Mouse (Mus musculus) liver, embryonic 13.5 days (tissue): ENCODE data around the gene Tbata. TPM values are rescaled to one million over a fixed set of nuclear protein-coding genes. Genes with fewer than 3 reads are reported as not detected.

Experiments used
- ATAC-seq: fragments of 200-750 bp; cut with Nextera tagmentation; 2 replicates; pipeline ENCODE4 v1.8.0; 2017; ENCODE audit warnings: low read depth, mild to moderate bottlenecking, moderate number of reproducible peaks, moderate library complexity
- DNase-seq: peaks from one replicate; pipeline ENCODE4 v3.0.0; 2022
- H3K27ac ChIP-seq: fragments of 300-500 bp; sonication (generic); 2 replicates; pipeline ENCODE4 v1.5.1; 2015; ENCODE audit warnings: moderate library complexity, mild to moderate bottlenecking, inconsistent platforms
- H3K27me3 ChIP-seq: fragments of 300-500 bp; sonication (generic); 2 replicates; pipeline ENCODE4 v1.6.1; 2015; ENCODE audit warnings: mild to moderate bottlenecking, inconsistent platforms
- H3K36me3 ChIP-seq: fragments of 300-500 bp; sonication (generic); 2 replicates; pipeline ENCODE4 v1.6.1; 2015; ENCODE audit warnings: mild to moderate bottlenecking, inconsistent platforms
- H3K4me1 ChIP-seq: fragments of 300-500 bp; sonication (generic); replicated peaks from 2 replicates; pipeline ENCODE4 v1.6.1; 2015; ENCODE audit warnings: inconsistent platforms
- H3K4me2 ChIP-seq: fragments of 300-500 bp; sonication (generic); 2 replicates; pipeline ENCODE4 v1.6.1; 2015; ENCODE audit warnings: inconsistent platforms, mild to moderate bottlenecking, moderate library complexity
- H3K4me3 ChIP-seq: fragments of 300-500 bp; sonication (generic); replicated peaks from 2 replicates; pipeline ENCODE4 v1.5.1; 2015; ENCODE audit warnings: mild to moderate bottlenecking, inconsistent platforms
- H3K9ac ChIP-seq: fragments of 300-500 bp; sonication (generic); 2 replicates; pipeline ENCODE4 v1.6.1; 2015; ENCODE audit warnings: mild to moderate bottlenecking, inconsistent platforms
- H3K9me3 ChIP-seq: fragments of 300-500 bp; sonication (generic); replicated peaks from 2 replicates; pipeline ENCODE4 v1.6.1; 2016; ENCODE audit warnings: inconsistent platforms
- WGBS: fragments of 180-500 bp; shearing (Covaris S2); methylation state at CpG from one replicate; pipeline ENCODE4 v1.1.7; 2015; ENCODE audit not compliant: insufficient replicate concordance; 5-methylcytosine and 5-hydroxymethylcytosine counted together
- polyA plus RNA-seq: library from polyadenylated mRNA; unstranded; fragments of >200 nt; fragmentation: Nextera tagmentation; extraction: Ambion mirVana; gene quantifications from 2 replicates; pipeline ENCODE4 v1.2.1, GENCODE M21; 2015

The Tbata gene
- polyA plus RNA-seq, 1 experiment from 2014 or later: not detected

DNA sequence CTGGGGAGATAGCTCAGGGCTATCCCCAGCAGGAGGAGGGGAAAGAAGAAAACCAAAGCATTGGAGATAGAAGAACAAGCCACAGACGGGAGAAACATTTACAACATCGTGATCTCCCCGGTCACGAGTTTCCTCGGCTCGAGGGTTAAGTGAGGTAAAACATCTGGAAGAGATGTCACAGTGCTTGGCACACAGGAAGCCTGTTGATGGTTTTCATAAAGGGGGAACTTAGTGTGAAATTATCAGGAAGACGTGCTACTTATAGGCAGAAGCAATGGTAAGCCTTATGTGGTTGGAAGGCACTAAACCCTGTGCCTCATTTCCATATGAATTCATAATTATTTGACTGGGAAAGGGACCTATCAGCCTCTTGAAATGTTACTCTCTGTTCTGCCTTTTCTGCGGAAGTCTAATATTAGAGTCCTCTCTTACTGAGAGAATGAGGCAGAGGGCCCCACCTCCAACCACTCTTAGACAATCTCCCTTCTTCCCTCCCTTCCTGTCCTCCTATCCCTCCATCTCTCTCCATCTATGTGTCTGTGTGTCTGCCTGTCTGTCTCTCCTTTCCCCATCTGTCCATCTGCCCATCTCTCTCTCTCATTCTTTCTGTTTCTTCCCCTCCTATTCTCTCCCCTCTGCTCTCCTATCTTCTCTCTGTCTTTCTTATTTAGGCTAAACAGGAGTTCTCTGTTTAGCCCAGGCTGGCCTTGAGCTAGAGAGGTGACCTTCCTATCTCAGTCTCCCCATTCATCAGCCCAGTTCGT is 4.2 kb upstream of the Tbata start:
- ATAC-seq: no peak
- H3K9me3 ChIP-seq: no peaks in the 10 kb centered on the region
- no peaks in the 10 kb centered on the region for H3K4me1 ChIP-seq
- peaks cover 20% of the 10 kb centered on the region for H3K27me3 ChIP-seq
- H3K4me3 ChIP-seq: no peak overlapping the region
- H3K4me2 ChIP-seq: no peak overlapping the region
- H3K27ac ChIP-seq: no peak overlapping the region
- no peaks in the 10 kb centered on the region for H3K36me3 ChIP-seq
- 49% methylated on average over 9 of the region's 9 CpGs for WGBS
- H3K9ac ChIP-seq: no peak overlapping the region
- DNase-seq: no peak

DNA sequence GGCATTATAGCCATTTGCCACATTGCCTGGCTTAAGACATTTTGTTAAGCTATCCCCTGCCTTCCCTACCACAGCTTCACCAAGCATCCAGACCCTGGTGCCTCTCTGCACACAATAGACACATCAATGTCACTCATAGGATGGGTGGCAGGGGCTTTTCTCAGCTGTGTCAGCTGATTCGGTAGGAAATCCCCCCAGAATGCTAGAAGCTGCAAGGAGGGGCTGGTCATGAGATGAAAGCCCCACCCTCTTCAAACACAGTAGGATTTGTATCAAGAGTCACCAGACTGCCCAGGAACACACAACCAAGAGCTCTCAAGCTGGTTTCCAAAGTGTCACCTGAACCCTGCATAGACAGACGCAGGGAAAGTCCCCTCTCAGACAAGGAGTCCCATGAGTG is 3.4 kb upstream of the Tbata start:
- H3K4me1 ChIP-seq: no peaks in the 10 kb centered on the region
- no peak for ATAC-seq
- H3K9me3 ChIP-seq: no peaks in the 10 kb centered on the region
- no peak overlapping the region for H3K4me2 ChIP-seq
- H3K9ac ChIP-seq: no peak overlapping the region
- WGBS: 41% methylated on average over 2 of the region's 2 CpGs
- H3K4me3 ChIP-seq: no peak overlapping the region
- no peak overlapping the region for H3K27ac ChIP-seq
- no peak for DNase-seq
- no peaks in the 10 kb centered on the region for H3K36me3 ChIP-seq
- peaks cover 20% of the 10 kb centered on the region for H3K27me3 ChIP-seq

DNA sequence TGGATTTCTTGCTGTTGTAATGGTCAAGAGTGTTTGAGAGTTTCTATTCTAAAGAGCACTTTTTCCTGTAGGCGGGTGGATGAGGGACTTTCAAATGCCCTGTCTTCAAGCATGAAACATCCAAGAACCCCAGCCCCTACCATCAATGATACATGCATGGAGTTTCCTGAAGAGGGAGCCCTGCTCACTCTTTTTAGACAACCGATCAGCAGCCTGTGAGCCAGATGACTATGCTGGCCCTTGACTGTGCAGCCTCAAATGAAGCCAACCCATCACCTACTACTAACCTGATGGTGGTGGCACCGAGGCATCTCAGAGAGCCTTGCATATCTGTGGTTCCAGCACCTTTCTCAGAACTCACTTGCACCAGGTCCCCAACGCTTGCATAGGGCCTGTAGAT is 742 bp downstream of the Tbata start:
- H3K36me3 ChIP-seq: no peaks in the 10 kb centered on the region
- WGBS: 47% methylated on average over 4 of the region's 4 CpGs
- no peak for ATAC-seq

DNA sequence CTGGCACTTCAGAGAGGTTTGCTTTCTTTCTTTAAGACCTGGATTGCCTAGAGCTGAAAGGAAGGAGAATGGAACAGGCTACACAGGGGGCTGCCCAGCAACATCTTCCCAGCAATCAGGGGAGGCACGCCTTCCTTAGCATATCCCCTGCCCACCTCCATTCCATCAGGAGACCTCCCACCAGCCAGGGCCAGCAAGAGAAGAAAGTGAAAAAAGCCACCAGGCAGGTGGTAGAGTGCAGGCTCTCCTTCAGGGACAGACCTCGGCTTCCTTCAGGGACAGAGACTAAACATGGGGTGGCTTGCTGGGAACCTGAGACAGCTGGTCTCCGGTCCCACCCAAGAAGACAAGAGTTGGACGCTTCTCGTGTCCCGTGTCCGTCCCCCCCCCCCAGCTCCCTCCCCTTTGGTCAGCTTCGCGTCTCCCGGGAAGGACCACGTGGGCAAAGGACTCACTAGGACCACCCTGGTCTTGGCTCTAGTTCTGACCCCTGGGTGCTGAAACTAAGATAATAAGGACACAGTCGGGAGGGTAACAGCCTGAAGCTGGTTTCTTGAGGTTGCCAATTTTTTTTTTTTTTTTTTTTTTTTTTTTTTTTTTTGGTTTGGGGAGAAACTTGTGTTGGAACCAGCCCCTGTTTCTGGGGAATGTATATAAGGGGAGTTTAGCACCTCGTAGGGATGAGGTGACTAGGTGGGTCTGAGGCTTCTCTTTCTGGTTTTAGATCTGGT is 3.1 kb downstream of the Tbata start:
- H3K9me3 ChIP-seq: no peaks in the 10 kb centered on the region
- H3K27me3 ChIP-seq: peaks cover 33% of the 10 kb centered on the region
- H3K9ac ChIP-seq: no peak overlapping the region
- no peak overlapping the region for H3K27ac ChIP-seq
- H3K4me3 ChIP-seq: no peak overlapping the region
- DNase-seq: no peak
- H3K36me3 ChIP-seq: no peaks in the 10 kb centered on the region
- no peak for ATAC-seq
- 37% methylated on average over 13 of the region's 13 CpGs for WGBS
- peaks cover 4% of the 10 kb centered on the region; the same call in 1 of the 2 replicates for H3K4me1 ChIP-seq
- no peak overlapping the region for H3K4me2 ChIP-seq

More for the DNA sequence above, 742 bp downstream of the Tbata start:
- Histone ChIP-seq H3K4me1 (peaks cover 4% of the 10 kb centered on the region; the same call in 1 of the 2 replicates), H3K27ac (no peak overlapping the region), H3K27me3 (peaks cover 46% of the 10 kb centered on the region), H3K4me2 (no peak overlapping the region), H3K4me3 (no peak overlapping the region), H3K9me3 (no peaks in the 10 kb centered on the region), H3K9ac (no peak overlapping the region)
- no peak for DNase-seq

DNA sequence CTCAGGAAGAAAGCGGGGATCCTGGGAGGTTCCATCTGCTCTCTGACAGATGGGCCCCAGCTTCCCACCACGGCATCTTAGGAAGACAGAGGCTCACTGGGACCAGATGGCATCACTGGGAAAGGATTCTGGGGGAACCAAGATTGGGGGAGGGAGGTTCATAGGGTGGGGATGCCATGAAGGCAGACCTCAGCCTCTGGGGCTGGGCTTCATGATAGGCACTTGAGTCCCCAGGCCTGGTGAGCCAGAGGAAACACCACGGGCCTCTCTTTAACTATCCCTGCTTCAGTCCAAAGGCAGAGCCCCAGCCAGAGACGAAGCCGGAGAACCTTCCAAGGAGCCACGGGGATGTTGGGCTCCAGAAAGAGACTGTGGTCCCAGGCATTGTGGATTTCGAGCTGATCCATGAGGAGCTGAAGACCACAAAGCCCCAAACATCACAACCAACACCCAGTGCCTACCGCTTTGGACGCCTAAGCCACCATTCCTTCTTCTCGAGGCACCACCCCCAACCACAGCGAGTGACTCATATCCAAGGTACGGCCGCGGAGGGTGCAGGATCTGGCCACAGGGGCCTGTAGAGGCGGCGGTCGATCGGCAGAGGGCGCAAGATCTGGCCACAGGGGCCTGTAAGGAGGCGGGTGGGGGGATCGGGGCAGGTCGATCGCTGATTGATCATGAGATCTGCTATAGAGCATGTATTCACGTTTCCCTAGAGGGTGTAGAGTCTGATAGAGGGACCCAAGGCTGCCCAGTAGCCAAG is 3.9 kb downstream of the Tbata start:
- H3K4me1 ChIP-seq: peaks cover 4% of the 10 kb centered on the region; the same call in 1 of the 2 replicates
- no peaks in the 10 kb centered on the region for H3K9me3 ChIP-seq
- H3K36me3 ChIP-seq: no peaks in the 10 kb centered on the region
- DNase-seq (peak; percentile 6), ATAC-seq (no peak)
- H3K27me3 ChIP-seq: peaks cover 33% of the 10 kb centered on the region
- no peak overlapping the region for H3K9ac ChIP-seq
- H3K27ac ChIP-seq: no peak overlapping the region
- H3K4me2 ChIP-seq: peak overlapping the region; percentile 21; the same call in 1 of the 2 replicates
- H3K4me3 ChIP-seq: no peak overlapping the region
- WGBS: 10% methylated on average over 24 of the region's 24 CpGs

DNA sequence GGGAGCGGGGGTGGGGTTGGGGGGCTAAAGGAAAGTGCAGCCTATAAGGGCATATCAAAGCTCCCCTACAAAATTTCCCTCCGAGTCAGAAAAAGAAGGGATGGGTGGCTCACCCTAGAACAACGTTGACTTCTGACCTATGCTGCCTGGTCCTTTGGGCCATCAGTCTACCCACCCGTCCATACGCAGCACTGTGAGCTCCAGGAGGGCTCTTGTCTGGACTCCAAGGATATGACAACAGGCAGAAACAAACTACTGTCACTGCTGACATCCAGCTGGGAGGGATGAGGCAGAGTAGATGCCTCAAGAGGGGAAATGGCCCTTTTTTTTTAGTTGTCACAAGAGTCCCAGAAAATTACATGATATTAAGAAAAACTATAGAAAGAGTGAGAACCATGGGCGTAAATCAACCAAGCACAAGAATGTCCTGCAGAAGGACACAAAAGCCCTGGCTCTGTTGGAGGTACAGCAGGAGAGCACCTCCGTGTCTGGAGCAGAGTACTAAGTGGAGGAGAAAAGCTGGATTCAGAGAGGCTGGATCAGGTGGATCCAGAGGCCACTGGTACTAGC is 4.6 kb downstream of the Tbata start:
- H3K4me3 ChIP-seq: no peak overlapping the region
- 46% methylated on average over 7 of the region's 7 CpGs for WGBS
- H3K4me2 ChIP-seq: 0 out of 2 replicates have a peak overlapping the region, but pooled peaks have one; percentile 21
- no peak overlapping the region for H3K9ac ChIP-seq
- no peaks in the 10 kb centered on the region for H3K9me3 ChIP-seq
- ATAC-seq (no peak), DNase-seq (no peak)
- H3K27me3 ChIP-seq: peaks cover 31% of the 10 kb centered on the region
- no peak overlapping the region for H3K27ac ChIP-seq
- H3K36me3 ChIP-seq: no peaks in the 10 kb centered on the region
- peaks cover 4% of the 10 kb centered on the region; the same call in 1 of the 2 replicates for H3K4me1 ChIP-seq

DNA sequence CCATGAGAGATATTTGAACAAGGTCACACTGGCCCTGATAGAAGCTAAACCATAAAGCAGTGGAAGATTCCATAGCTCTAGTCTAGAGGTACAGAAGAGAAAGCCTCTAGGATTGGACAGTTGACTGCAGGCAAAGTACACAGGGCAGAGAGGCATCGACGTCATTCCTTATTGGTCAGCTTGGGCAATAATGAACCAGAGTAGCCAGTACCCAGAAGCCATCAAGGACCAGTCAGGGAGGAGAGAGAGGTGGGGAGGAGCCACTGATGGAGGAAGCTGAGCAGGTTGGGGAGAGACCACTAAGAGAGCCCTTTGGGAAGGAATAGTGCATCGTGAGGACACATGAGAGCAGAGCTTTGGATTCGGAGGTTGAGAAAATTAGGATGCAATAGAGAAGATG is 6.0 kb downstream of the Tbata start:
- ATAC-seq: no peak
- Histone ChIP-seq H3K4me3 (no peak overlapping the region), H3K36me3 (no peaks in the 10 kb centered on the region), H3K9ac (no peak overlapping the region), H3K4me1 (peaks cover 4% of the 10 kb centered on the region; the same call in 1 of the 2 replicates), H3K27ac (no peak overlapping the region), H3K27me3 (peaks cover 27% of the 10 kb centered on the region), H3K4me2 (no peak overlapping the region), H3K9me3 (no peaks in the 10 kb centered on the region)
- DNase-seq: no peak
- WGBS: 61% methylated on average over 4 of the region's 4 CpGs

DNA sequence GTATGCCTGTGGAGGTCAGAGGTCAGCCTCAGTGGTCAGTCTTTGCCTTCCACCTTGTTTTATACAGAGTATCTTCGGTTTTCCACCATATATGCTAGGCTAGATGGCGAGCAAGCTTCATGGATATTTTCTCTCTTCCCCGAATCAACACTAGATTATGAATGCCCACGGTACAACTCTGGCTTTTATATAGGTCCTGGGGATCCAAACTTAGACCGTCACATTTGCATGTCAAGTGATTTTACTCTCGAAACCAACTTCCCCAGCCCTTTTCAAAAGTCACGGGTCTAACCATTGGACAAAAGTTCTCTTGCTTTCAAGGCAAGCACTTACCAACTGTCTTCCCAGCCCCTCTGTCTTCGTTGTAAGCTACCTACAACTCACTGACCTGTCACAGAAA is 6.9 kb downstream of the Tbata start:
- Histone ChIP-seq H3K4me2 (no peak overlapping the region), H3K9me3 (no peaks in the 10 kb centered on the region), H3K9ac (no peak overlapping the region), H3K27ac (no peak overlapping the region), H3K27me3 (peaks cover 30% of the 10 kb centered on the region), H3K36me3 (no peaks in the 10 kb centered on the region), H3K4me3 (no peak overlapping the region), H3K4me1 (peaks cover 4% of the 10 kb centered on the region; the same call in 1 of the 2 replicates)
- DNase-seq: no peak
- 65% methylated on average over 8 of the region's 8 CpGs for WGBS
- ATAC-seq: no peak

DNA sequence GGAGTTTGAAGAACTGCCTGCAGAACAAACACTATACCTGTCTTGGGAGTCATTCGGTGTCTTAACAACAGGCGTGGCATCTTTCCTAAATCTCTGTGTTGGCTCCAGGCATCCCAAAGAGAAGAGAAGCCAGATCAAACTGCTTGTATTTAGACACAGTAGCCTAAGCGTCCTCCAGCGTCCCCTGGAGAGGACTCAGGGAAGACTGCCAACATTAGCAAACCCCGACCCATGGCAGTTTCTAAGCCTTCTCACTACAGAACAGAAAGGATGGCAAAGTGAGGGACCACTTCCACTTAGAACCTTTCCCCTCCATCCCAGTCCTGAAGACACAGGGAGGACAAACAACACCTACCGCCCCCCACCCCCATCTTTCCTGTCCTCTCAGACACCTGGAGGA is 8.2 kb downstream of the Tbata start:
- Histone ChIP-seq H3K36me3 (no peaks in the 10 kb centered on the region), H3K27me3 (peaks cover 24% of the 10 kb centered on the region), H3K4me2 (no peak overlapping the region), H3K9me3 (no peaks in the 10 kb centered on the region), H3K27ac (no peak overlapping the region), H3K4me3 (no peak overlapping the region), H3K4me1 (peaks cover 4% of the 10 kb centered on the region; the same call in 1 of the 2 replicates), H3K9ac (no peak overlapping the region)
- 56% methylated on average over 6 of the region's 6 CpGs for WGBS
- DNase-seq: no peak
- ATAC-seq: no peak

DNA sequence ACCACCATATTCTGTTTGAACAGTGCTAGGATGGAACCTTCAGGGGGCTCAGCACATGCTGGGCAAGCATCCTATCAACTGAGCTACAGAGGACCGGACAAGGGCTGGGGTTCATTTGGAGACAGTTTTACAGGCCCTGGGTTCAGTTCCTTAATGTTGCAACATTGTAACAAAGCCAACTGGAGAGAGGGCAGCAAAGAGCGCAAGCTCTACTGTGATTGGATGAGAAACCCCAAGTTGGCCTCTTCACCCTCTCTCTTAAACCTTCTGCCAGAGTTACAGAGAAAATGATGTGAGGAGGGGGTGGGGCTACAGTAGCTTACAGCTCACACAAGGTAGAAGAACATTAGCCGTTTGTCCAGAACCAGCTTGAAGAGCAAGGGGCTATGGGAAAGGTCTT is 15.2 kb downstream of the Tbata start:
- Histone ChIP-seq H3K4me2 (no peak overlapping the region), H3K9ac (no peak overlapping the region), H3K27ac (no peak overlapping the region), H3K27me3 (peaks cover 7% of the 10 kb centered on the region; the same call in 1 of the 2 replicates), H3K4me3 (no peak overlapping the region), H3K4me1 (no peaks in the 10 kb centered on the region), H3K36me3 (no peaks in the 10 kb centered on the region), H3K9me3 (no peaks in the 10 kb centered on the region)
- ATAC-seq: no peak
- 63% methylated on average over 3 of the region's 3 CpGs for WGBS
- no peak for DNase-seq

DNA sequence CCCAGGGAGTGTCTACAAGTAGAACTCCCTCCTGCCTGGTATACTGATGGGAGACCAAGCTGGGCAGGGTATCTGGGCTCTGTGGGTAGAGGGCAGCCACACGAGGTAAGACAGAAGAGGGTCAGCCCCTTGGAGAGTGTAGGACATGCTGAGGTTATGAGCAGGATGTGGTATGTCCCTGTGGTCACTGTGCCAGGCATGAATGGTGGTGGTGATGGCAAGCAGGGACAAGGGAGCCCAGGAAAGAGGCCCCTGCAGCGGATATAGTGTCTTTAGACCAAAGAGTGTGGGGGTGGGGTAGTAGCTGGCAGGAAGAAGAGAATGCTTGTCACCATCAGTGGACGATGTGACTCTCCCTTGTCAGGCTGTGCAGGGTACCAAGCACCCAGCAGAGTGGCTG is 16.3 kb downstream of the Tbata start:
- H3K4me1 ChIP-seq: no peaks in the 10 kb centered on the region
- H3K27me3 ChIP-seq: peaks cover 7% of the 10 kb centered on the region; the same call in 1 of the 2 replicates
- H3K4me3 ChIP-seq: no peak overlapping the region
- H3K36me3 ChIP-seq: no peaks in the 10 kb centered on the region
- WGBS: 13% methylated on average over 3 of the region's 3 CpGs
- H3K9ac ChIP-seq: no peak overlapping the region
- DNase-seq (no peak), ATAC-seq (no peak)
- no peaks in the 10 kb centered on the region for H3K9me3 ChIP-seq
- no peak overlapping the region for H3K27ac ChIP-seq
- no peak overlapping the region for H3K4me2 ChIP-seq
